1 mouse cellular context compared by ENCODE assay signal in genomic region chr2:143889131-143889859, GRCm38 (mm10).
TF ChIP-seq lines count a peak whose summit lies in the region.

No protein-coding gene starts in this region.

TF ChIP-seq in MEL, 35 proteins besides CTCF, POLR2A, EP300 and RAD21 (continued from another document):
- TF ChIP-seq ZKSCAN1 (IDR thresholded peaks at IDR 0.05; ENCODE audit: low read depth, low read length), result no peak
- no peak for TF ChIP-seq USF2 (IDR thresholded peaks at IDR 0.05; ENCODE audit: borderline replicate concordance in 1 of 2, insufficient read depth in 1 of 2, low read depth in 1 of 2, low read length in 2 of 2)
- TF ChIP-seq NELFE (IDR thresholded peaks at IDR 0.05; ENCODE audit: low read depth, low read length), result peak; percentile 62
- no peak for TF ChIP-seq ZC3H11A (IDR thresholded peaks at IDR 0.05; ENCODE audit: low read depth, low read length)
- peak; percentile 99 for TF ChIP-seq MYC (IDR thresholded peaks at IDR 0.05; ENCODE audit: low read depth, low read length)
- TF ChIP-seq ELF1 (IDR thresholded peaks at IDR 0.05; ENCODE audit: low read depth, low read length), result 0 out of 2 replicates have a peak, but pooled peaks have one; percentile 8
- TF ChIP-seq MAZ (IDR thresholded peaks at IDR 0.05; ENCODE audit: low read depth, low read length), result 0 out of 2 replicates have a peak, but pooled peaks have one; percentile 41
- TF ChIP-seq TBP (IDR thresholded peaks at IDR 0.05; ENCODE audit: low read depth, low read length), result peak; percentile 76
- 0 out of 2 replicates have a peak, but pooled peaks have one; percentile 12 for TF ChIP-seq GATA1 (IDR thresholded peaks at IDR 0.05; ENCODE audit: low read depth, low read length)
- TF ChIP-seq ZNF384 (IDR thresholded peaks at IDR 0.05; ENCODE audit: low read depth, low read length), result no peak
- peak; percentile 69; the same call in 1 of the 2 replicates for TF ChIP-seq ZMIZ1 (IDR thresholded peaks at IDR 0.05; ENCODE audit: low read depth, low read length)
- peak; percentile 58 for TF ChIP-seq HCFC1 (IDR thresholded peaks at IDR 0.05; ENCODE audit: low read depth, low read length)
- peak; percentile 23; the same call in 1 of the 2 replicates for TF ChIP-seq TCF12 (IDR thresholded peaks at IDR 0.05; ENCODE audit: low read depth, low read length)
- no peak for TF ChIP-seq UBTF (IDR thresholded peaks at IDR 0.05; ENCODE audit: borderline replicate concordance, insufficient read depth, low read depth, low read length)
- peak; percentile 29; the same call in 1 of the 2 replicates for TF ChIP-seq POLR2AphosphoS2 (IDR thresholded peaks at IDR 0.05; ENCODE audit: low read length)
- no peak for TF ChIP-seq MAFK (IDR thresholded peaks at IDR 0.05; ENCODE audit: borderline replicate concordance, low read depth, low read length)
- peak; percentile 86 for TF ChIP-seq SIN3A (IDR thresholded peaks at IDR 0.05; ENCODE audit: low read length)
- no peak for TF ChIP-seq KAT2A (conservative IDR thresholded peaks at IDR 0.05; ENCODE audit: low read depth, low read length)
- TF ChIP-seq ETS1 (IDR thresholded peaks at IDR 0.05; ENCODE audit: low read depth, low read length), result no peak
- TF ChIP-seq CHD2 (IDR thresholded peaks at IDR 0.05; ENCODE audit: low read length), result no peak
- TF ChIP-seq MAX (IDR thresholded peaks at IDR 0.05; ENCODE audit: low read length), result peak; percentile 94
- TF ChIP-seq GABPA (IDR thresholded peaks at IDR 0.05; ENCODE audit: low read depth, low read length), result no peak
- no peak for TF ChIP-seq POLR2AphosphoS5 (IDR thresholded peaks at IDR 0.05; ENCODE audit: borderline replicate concordance, low read depth, low read length)
- no peak for TF ChIP-seq TAL1 (IDR thresholded peaks at IDR 0.05; ENCODE audit: low read length)
- no peak for TF ChIP-seq MYB (IDR thresholded peaks at IDR 0.05; ENCODE audit: low read depth, low read length)
- TF ChIP-seq RCOR1 (IDR thresholded peaks at IDR 0.05; ENCODE audit: low read depth, low read length), result no peak
- TF ChIP-seq MXI1 (IDR thresholded peaks at IDR 0.05; ENCODE audit: low read depth, low read length), result peak; percentile 95
TF ChIP-seq in MEL: peak in this region for 14.
